Mouse (Mus musculus) liver (tissue): ENCODE measurements around the gene Bicdl1.
"Not testable (repeated sequence)": the region's sequence is repeated elsewhere in the genome, so short reads cannot be mapped to it uniquely, and the experiment has no call there.

Source experiments
- DNase-seq: peaks from one replicate; pipeline ENCODE4 v3.0.0-alpha.2; 2020; ENCODE audit warnings: mixed read lengths

Gene Bicdl1

DNA sequence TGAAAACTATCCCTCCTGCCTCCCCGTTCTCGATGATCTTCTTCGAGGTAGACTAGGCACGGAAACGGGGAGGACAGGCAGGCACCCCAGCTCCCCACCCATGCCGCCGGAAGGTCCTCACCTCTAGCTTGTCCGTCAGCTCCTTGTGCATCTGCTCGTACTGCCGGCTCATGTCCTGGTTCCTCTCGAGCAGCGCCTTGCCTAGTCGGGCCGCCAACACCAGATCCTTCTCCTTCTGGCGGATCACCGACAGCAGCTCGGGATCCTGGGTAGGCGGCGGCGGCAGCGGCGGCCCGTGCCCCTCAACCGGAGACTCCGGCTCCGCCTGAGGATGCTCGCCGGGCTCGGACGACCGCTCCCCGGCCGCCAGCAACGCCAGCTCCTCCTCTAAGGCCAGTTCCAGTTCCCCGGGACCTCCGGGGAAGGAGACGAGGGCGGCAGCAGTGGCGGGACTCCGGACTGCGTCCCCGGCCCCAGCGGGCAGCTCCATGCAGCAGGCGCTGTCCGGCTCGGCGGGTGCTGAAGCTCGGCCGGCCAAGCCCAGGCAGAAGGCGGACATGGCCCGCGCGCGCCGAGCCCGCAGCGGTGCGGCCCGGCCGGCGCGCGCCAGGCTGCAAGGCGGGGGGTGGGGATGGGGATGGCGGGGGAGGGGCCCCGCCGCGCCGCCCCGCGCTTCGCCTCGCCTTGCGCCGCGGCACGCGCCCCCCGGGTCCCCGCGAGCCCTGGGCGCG lies at the start of gene Bicdl1:
Gene Bicdl1, minus strand, starts transcription at position 621 of the 731 bp plus-strand sequence.
- peak; percentile 78 for DNase-seq

DNA sequence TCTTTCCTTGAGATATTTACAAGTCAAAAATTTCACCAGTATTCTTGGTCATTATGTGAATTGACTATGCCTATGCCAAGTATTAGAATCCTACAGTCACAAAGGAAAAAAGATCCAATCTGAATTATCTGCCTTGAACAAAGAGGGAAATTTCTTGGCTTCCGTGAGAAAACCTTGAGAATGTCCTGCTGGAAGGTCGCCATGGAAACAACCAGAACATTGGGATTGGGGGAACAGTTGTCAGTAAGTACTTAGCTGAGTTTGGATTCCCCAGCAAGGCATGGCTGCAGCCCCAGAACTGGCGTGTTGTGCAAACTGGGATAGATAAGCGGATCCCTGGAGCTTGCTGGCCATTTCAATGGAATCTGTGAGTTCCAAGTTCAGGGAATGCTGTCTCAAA lies 45.5 kb upstream of the Bicdl1 start:
- no peak for DNase-seq

DNA sequence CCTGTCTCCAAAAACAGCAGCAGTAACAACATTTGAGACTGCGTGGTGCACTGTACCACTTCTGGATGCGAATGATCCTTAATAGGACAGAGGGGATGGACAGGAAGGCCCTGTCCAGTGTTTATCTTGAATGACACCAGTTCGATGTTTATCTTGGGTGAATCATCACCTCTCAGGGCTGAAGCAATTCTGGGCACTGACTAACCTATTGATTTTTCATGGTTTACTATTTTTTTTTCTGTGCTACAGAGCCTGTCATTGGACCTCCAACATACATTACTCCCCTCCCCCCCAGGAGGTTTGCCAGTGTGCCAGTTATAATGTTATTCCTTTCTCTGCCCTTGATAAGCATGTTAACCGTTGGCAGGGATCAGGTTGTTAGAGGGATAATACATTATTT lies 43.9 kb upstream of the Bicdl1 start:
- DNase-seq: no peak

DNA sequence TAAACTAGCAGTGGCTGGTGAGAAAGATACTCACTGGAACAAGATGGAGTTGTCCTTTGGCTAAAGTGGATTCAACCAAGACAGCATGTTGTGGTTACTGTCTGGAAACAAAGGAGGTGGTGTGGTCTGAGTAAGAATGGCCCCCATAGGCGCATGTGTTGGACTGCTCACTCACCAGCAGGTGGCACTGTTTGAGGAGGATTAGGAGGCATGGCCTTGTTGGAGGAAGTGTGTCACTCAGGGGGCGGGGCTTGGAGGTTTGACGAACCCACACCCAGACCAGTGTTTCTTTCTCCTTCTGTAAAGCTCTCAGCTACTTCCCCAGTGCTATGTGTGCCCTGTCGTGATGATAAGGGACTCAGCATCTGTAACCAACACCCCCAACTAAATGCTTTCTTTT lies 38.6 kb upstream of the Bicdl1 start:
- no peak for DNase-seq

DNA sequence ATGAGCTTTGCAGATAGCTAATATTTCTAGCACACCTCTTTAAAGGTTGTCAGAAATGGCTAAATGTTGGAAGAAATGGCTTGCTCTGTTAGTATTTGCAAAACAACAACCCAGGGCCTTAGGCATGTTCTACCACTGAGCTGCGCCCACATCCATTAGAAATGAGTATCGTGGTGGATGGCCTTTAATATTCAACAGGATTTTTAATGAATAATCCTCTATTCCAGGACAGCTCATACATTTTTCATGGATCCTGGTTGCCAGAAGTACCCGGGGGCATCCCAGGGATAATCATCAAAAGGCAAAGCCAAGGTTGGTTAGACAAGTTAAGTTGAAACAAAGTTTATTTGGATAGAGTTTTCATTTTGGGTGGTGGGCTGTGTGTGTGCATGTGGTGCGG lies 37.7 kb upstream of the Bicdl1 start:
- no peak for DNase-seq

DNA sequence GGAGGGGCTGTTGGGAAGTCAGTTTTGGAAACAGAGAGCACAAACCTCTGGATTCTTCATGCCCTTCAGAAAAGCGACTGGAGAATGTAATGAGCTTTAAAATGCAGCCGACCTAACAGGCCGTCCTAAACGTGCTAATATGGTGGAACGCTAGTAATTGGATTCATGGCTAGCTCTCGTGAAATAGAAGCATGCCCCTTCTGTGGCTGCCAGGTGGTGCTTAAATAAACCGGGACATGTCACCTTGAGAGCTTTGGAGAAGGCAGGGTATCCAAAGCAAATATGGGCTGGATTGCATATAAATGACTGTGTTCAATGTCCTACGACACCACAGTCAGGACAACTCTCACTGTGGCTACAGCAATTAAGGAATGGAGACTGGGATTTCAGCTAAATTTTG lies 35.4 kb upstream of the Bicdl1 start:
- no peak for DNase-seq

DNA sequence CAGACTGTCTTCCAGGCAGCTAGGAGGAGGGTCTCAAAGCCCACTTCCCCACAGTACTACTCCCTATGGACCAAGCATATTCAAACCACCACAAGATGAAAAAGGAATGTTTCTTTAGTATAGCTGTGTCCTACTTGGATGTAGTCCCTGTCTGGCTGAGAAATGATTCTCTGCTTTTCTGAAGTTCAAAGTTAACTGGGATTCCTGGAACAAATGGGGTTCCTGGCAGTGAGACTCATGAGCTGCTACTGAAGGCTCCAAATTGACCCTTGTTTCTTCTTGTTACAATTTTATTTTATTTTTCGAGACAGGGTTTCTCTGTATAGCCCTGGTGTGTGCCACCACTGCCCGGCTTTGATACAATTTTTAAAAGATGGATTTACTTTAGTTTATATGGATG lies 32.6 kb upstream of the Bicdl1 start:
- no peak for DNase-seq

DNA sequence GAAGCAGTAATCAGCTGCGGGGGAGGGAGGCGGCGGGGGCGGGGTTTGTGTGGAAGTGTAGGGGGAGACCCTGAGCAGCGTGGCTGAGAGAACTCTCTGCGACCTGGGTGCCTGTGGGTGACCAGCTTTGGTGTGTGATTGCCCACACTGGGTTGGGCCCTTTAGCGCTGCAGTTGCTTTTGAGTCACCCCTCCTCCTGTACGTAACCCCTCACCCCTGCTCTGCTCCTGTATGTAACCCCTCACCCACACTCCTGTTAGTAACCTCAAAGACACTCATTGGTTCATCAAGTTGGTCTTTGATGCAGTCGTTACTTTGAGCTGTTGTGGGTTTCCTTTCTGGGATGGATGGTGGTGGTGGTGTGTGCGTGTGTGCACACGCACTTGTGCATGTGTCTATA lies 29.5 kb upstream of the Bicdl1 start:
- peak; percentile 10 for DNase-seq

DNA sequence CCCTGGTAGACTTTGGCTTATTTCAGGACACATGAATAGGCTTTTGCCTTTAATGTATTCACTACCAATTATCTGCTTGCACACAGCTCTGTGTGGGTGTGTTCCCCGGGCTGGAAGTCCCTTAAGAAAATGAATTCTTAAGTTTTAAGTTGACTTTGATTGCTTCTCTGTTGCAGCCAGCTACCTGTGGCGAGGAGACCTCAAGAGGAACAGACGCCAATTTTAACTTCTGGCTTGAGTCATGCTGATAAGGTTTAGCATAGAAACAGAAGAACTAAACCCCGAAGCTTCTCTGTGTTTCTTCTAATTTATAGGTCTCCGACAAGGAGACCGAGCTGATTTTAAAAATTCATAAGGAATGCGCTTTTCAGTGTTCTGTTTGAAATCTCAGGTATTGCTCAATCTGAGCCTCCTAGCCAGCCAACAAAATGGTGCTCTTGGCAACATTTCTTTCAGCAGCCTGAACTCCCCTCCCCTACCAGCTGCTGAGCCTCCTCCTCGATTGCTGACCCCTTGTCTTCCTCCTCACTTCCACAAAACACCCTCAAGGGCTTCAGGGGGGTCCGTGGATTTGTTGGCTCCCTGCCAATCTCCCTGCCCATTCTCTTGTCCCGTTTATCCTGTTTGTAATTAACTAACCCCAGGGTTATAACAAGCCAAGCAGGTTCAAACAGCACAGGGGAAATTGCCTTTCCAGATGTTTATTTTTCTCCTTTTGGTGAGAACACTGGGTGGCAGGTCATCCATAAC lies 27.2 kb upstream of the Bicdl1 start:
- DNase-seq: no peak

DNA sequence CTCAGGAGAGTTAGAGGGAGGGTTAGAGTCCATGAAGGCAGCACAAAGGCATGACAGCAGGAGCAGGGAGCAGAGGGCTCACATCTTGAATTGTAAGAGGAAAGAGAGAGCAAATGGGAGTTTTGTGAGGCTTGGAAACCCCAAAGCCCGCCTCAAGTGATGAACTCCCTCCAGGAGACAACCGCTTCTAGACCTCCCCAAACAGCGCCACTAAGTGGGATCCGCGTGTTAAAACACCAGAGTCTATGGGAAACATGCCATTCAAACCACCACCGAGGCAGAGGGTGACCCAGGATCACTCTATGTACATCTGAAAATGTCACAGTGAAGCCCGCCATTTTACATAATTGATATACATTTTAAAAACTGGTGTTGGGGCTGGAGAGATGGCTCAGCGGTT lies 26.1 kb upstream of the Bicdl1 start:
- DNase-seq: no peak

DNA sequence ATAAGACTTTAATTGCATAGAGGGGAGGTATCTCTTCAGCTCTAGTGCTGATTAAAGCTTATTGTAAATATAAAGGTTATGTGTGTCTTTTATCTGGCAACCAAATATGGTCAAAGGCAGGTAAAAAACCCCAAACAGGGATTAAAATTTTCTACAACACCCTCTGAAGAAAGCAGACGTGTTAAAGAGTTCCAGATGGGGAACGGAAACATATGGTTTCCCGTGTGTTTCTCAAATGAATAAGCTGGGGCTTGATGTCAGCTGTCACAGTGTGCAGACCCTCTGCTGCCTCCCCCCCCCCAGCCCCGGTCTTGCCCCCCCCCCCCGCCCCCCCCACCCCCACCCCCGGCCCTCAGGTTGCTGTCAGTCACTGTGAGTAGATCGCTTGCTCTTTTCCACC lies 24.1 kb upstream of the Bicdl1 start:
- no peak for DNase-seq

DNA sequence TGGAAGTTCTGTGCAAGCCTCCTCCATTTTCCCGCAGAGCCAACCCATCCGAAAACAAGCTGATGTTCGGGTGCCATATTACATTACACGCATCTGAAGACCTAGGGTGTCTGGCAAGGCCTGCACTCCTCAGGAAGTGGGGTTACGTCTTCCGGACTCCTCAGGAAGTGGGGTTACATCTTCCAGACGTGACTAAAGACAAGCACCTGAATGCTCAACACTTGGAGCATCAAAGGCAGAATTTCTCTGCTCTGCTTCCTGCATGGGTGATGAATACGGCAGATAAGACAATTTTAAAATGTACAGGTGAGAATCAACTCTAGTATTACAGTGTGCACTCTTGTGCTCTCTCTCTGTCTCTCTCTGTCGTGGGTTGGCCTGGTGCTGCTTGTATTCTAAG lies 23.4 kb upstream of the Bicdl1 start:
- DNase-seq: no peak

DNA sequence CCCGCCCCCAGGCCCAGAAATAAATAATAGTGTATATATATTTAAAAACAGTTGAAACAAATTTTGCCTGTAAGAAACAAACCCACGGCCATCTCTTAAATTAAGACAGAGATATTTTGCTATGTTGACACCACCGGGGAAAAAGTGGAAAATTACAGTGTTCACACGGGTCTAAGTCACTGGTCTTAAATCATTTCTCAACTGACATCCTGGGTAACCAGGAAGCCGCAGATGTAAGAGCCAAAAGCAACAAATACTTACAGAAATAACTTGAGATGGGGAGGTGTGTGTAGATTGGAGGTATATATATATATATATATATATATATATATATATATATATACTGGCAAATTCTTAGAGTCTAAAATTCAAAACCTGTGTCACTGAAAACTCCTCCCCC lies 21.5 kb upstream of the Bicdl1 start:
- DNase-seq: no peak

DNA sequence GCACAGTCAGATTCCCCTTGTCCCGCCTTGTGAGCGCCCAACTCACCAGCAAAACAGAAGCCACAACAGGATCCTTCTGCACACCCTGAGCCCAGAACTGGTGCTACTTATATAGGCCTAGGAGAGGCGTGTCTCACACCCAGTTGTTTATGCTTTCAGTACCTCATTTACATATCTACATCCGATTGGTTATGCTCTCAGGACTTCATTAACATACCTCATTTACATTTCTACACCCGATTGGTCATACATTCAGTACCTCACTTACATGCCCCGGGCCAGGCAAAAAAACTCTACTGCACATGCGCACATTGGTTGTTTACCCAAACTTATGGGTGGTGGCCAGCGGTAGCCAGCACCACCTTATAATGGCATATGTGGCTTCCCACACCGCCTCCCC lies 20.5 kb upstream of the Bicdl1 start:
- DNase-seq: not testable (repeated sequence)

DNA sequence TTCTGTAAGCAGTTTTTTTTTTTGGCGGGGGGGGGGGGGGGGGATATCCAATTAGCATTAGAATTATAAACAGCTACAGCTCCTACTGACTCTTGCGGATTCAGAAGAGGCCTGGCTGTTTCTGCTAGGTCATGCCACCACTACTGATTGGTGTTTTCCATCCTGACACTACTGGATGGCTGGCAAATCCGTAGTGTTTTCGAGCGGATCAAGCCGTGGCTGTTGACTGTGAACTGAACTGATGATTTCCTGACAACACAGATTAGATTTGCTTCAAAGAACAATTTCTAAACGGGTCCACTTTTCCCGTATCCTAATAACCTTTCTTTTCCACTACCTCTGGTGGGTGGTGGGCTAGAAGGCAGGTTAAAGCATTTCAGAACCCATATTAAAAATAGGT lies 16.9 kb upstream of the Bicdl1 start:
- no peak for DNase-seq

DNA sequence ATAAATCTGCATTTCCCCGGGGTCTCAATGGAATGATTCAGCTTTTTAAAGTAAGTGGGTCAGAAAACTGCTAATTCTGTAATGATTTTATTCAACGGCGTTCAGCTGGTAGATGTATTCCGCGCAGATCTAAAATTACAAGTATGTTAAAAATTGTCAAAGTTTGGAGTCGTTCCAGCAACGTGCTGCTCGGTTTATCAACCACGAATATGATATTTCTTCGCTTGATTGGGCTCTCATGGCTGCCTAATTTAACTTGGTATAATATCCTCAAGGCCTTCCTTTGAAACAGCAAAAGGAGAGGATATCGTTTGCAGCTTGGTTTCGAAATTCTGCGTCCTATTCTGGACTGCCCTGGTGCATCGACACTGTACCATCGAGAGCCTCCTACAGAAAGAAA lies 13.9 kb upstream of the Bicdl1 start:
- no peak for DNase-seq

DNA sequence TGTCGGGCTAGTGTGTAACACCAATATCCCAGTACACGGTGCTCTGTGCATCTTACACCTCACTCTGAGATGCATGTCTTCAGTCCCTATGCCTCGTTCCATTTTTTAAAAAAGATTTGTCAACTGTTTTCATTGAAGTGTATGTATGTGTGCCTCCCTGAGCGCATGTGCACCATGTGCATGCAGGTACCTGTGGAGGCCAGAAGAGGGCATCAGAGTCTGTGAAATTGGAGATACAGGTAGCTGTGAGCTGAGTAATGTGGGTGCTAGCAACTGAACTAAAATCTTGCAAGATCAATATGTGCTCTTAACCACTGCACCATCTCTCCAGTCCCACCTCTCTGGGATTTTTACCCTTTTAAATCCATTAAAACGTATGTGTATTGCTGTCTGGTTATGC lies 6.6 kb upstream of the Bicdl1 start:
- DNase-seq: no peak

DNA sequence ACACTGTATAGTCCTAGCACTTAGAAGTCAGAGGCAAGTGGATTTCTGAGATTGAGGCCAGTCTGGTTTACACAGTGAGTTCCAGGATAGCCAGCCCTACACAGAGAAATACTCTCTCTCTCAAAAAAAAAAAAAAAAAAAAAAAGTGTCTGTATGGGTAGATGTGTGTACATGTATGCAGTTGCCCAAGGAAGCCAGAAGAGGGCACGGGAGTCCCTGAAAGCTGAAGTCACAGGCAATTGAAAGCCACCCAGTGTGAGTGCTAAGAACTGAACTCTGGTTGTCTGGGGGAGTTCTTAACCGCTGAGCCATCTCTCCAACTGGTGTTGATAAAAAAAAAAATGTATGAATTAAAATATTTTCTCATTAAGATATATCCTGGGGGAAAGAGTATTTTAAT lies 3.1 kb upstream of the Bicdl1 start:
- DNase-seq: no peak

DNA sequence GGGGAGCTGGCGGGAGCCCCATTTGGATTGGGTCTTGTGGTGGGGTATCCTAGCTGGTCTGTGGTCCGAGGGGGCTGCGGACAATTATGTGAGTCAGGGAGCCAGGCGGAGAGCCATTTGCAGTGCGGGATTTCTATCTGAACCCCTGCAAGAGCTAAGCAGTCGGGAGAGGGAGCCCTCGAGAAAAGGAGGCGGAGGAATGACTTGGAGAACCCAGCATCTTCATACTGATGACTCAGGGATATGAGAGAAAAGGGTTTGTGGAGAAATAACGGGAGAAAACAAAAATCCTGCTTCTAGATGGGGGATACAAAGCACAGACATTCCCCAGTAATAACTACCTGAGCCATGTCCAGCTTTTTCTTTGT lies 1.4 kb upstream of the Bicdl1 start:
- DNase-seq: no peak

DNA sequence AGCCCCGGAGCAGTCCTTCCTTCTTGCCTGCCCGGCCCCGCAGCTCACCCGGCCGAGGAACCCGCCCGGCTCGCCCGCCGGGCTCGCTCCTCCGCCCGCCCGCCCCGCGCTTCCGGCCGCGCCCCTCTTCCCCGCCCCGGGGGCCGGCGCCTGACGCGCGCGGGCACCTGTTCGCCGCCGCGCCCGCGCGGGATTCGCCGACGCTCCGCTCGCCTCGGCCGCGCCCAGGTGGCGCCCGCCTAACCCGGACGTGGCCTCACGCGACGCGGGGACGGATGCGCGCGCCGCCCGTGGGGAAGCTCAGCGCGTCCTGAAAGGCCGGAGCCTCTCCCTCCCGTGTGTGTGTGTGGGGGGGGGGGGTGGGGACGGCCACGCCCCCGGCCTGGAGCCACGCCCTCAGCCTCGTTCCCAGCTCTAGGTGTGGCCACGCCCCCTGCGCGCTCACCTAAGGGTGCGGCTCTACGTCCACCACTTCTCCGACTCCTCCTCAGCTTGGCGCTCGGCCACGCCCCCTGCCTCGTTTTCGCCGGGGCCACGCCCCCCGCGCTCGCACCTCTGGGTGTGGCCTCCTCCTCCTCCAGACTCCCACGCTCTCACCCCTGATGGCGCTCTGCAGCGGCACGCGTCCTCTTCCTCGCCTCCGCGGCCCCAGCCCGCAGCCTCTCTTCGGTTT lies 891 bp upstream of the Bicdl1 start:
- DNase-seq: peak; percentile 87

DNA sequence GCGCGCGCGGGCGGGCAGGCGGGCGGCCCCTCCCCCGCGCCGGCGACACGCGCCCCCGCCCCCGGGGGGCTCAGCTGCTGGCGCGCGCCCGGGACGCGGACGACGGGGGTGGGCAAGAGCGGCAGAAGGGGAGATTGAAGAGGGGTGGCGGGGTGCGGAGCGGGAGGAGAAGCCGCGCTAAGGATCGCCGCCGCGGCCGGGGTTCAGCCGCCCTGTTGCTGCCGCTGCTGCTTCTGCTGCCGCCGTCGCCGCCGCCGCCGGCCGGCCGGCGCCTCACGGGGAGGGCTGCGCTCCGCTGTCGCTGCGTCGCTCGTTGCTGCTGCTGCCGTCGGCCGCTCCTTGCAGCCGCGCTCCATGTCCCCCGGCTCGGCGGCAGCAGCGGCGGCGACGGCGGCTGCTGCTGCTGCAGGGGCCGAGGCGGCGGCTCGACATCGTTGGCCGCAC lies 333 bp upstream of the Bicdl1 start:
- no peak for DNase-seq

DNA sequence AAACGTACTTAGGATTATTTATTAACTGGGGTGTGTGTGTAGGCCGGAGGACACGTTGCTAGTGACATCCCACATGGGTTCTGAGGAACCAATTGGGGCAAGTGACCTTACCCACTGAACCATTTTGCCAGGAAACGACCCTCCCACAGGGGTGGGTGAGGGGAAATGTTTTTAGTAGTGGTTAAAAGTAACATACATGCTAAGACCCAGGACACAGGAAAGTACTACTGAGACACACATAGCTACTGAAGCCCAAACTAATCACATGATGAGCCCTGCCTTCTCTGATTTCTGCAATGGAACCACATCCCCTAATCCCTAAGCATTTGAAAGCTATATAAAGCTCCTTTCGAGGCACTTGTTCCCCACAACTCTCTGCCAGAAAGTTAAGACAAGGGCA lies 1.1 kb downstream of the Bicdl1 start:
- DNase-seq: no peak

DNA sequence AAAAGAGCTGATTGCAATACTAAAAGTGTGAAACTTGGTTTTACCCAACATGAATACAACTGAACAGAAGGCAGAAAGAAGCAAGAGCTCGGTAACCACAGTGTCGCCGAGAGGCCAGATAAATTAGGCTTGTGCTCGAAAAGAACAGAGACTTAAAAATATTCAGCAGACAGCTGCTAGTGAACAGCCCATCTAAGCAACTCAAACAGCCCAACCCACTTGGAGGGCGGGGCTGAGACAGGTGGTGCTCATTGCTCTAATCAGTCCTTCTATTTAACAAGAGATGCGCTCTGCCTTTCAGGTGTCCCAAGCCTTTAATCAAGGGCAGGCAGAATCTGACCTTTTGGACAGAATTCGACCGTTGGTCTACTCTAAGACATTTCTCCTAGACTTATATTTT lies 4.8 kb downstream of the Bicdl1 start:
- DNase-seq: no peak

DNA sequence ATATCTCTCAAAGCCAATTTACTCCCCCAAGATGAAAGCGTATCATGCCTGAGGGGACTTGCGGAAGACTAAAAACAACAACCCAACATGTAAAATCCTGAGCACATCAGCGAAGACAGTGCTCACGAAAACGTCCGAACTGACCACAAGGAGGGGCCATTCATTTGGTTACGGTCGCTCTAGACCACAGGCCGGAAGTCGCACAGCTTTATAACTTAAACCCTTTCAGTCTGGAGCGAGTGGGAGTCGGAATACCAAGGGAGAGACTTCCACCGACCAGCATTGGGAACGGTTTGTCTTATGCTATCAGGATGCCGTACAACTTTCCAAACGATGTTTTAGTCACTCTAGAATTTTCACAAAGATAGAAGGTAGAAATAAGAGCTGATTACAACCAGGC lies 5.4 kb downstream of the Bicdl1 start:
- DNase-seq: no peak
